Mouse (Mus musculus): ENCODE measurements around the gene Ctnnd1. TPM values are rescaled to one million over a fixed set of nuclear protein-coding genes. Genes with fewer than 3 reads are reported as not detected.

Gene Ctnnd1
- total RNA-seq, 2 experiments from 2014 or later, result 59.5 to 62.9 TPM

- DNase-seq (ENCODE audit: low spot score in 2 of 2), result no peak
Observed at GRCm38 (mm10) chr2:84648369-84648768, 2.2 kb downstream of the Ctnnd1 start.

GRCm38 (mm10) chr2:84647051-84647568 lies 3.5 kb downstream of the Ctnnd1 start:
- DNase-seq (ENCODE audit: low spot score in 2 of 2), result no peak

- DNase-seq (ENCODE audit: low spot score in 2 of 2), result no peak
Observed at GRCm38 (mm10) chr2:84646138-84646537, 4.4 kb downstream of the Ctnnd1 start.

- DNase-seq (ENCODE audit: low spot score in 2 of 2), result no peak
Observed at GRCm38 (mm10) chr2:84640833-84641232, 9.7 kb downstream of the Ctnnd1 start.

GRCm38 (mm10) chr2:84638428-84639220 lies 11.9 kb downstream of the Ctnnd1 start:
- no peak for DNase-seq (ENCODE audit: low spot score in 2 of 2)

GRCm38 (mm10) chr2:84637452-84638165 lies 13.0 kb downstream of the Ctnnd1 start:
- DNase-seq (ENCODE audit: low spot score in 2 of 2), result no peak

- no peak for DNase-seq (ENCODE audit: low spot score in 2 of 2)
Observed at GRCm38 (mm10) chr2:84636231-84636741, 14.3 kb downstream of the Ctnnd1 start.

GRCm38 (mm10) chr2:84635611-84636010 lies 15.0 kb downstream of the Ctnnd1 start:
- DNase-seq (ENCODE audit: low spot score in 2 of 2), result peak; percentile 53 to 62

GRCm38 (mm10) chr2:84634934-84635482 lies 15.6 kb downstream of the Ctnnd1 start:
- no peak for DNase-seq (ENCODE audit: low spot score in 2 of 2)

GRCm38 (mm10) chr2:84634006-84634405 lies 16.6 kb downstream of the Ctnnd1 start:
- DNase-seq (ENCODE audit: low spot score in 2 of 2), result no peak

- DNase-seq (ENCODE audit: low spot score in 2 of 2), result no peak
Observed at GRCm38 (mm10) chr2:84632999-84633398, 17.6 kb downstream of the Ctnnd1 start.

GRCm38 (mm10) chr2:84632001-84632400 lies 18.6 kb downstream of the Ctnnd1 start:
- DNase-seq (ENCODE audit: low spot score in 2 of 2), result no peak

- no peak for DNase-seq (ENCODE audit: low spot score in 2 of 2)
Observed at GRCm38 (mm10) chr2:84627036-84627435, 23.5 kb downstream of the Ctnnd1 start.

- DNase-seq (ENCODE audit: low spot score in 2 of 2), result no peak
Observed at GRCm38 (mm10) chr2:84626366-84626975, 24.1 kb downstream of the Ctnnd1 start.

GRCm38 (mm10) chr2:84624201-84624600 lies 26.4 kb downstream of the Ctnnd1 start:
- DNase-seq (ENCODE audit: low spot score in 2 of 2), result no peak

- DNase-seq (ENCODE audit: low spot score in 2 of 2), result no peak
Observed at GRCm38 (mm10) chr2:84623428-84624119, 27.0 kb downstream of the Ctnnd1 start.

- no peak for DNase-seq (ENCODE audit: low spot score in 2 of 2)
Observed at GRCm38 (mm10) chr2:84622668-84623067, 27.9 kb downstream of the Ctnnd1 start.

- DNase-seq (ENCODE audit: low spot score in 2 of 2), result no peak
Observed at GRCm38 (mm10) chr2:84619646-84620340, 30.8 kb downstream of the Ctnnd1 start.

GRCm38 (mm10) chr2:84618914-84619313 lies 31.7 kb downstream of the Ctnnd1 start:
- DNase-seq (ENCODE audit: low spot score in 2 of 2), result no peak

All from left cerebral cortex, adult 18-20 months (tissue).